23 mouse cellular contexts compared by ENCODE assay signal in the genomic region with DNA sequence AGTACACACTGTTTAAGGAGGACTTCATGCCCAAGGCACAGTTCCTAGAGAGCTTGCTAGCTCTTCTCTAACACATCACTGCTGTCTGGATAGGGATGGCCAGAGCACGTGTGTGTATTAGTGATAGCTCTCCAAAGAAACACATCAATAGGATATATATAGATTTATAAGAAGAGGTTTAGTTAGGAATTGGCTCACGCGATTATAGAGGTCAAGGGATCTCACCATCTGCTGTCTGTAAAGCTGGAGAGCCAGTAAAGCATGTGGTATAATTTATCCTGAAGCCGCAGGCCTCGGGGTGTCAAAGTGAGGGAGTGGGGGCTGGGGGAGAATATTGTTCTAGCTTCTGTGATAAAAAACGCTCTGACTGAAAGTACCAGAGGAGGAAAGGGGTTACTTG. TPM values are rescaled to one million over a fixed set of nuclear protein-coding genes. Genes with fewer than 3 reads are reported as not detected.
DNase-seq lines count a peak whose midpoint lies in the region; ATAC-seq lines count a peak whose summit lies in the region.
"Had no signal": no experiment of that assay in that cellular context is flagged by ENCODE, and none has a peak within 500 bp of the region (broad histone marks: within the 10 kb centered on the region; RNA-seq: fewer than 3 reads in every experiment).

No protein-coding gene starts in this region.

- H3K4me1 ChIP-seq in embryonic facial prominence, embryonic 12.5 days, result peaks cover 4% of the 10 kb centered on the region
- H3K4me1 ChIP-seq in embryonic facial prominence, embryonic 10.5 days, result peaks cover 7% of the 10 kb centered on the region
- peaks cover 5% of the 10 kb centered on the region for H3K4me1 ChIP-seq in limb, embryonic 13.5 days
- peaks cover 7% of the 10 kb centered on the region for H3K4me1 ChIP-seq in limb, embryonic 10.5 days

- H3K4me3 ChIP-seq in embryonic facial prominence, embryonic 12.5 days, result no peak overlapping the region
- H3K4me3 ChIP-seq in embryonic facial prominence, embryonic 10.5 days, result no peak overlapping the region
- no peak overlapping the region for H3K4me3 ChIP-seq in limb, embryonic 13.5 days
- no peak overlapping the region for H3K4me3 ChIP-seq in limb, embryonic 10.5 days
- H3K4me3 ChIP-seq: embryonic facial prominence, embryonic 15.5 days; heart, adult 2 months; heart, embryonic 10.5 days; heart, embryonic 13.5 days; hindbrain, embryonic 13.5 days had no signal

- no peak for ATAC-seq in embryonic facial prominence, embryonic 12.5 days (ENCODE audit: insufficient number of reproducible peaks, insufficient read depth, low FRiP score, low TSS enrichment)
- ATAC-seq in limb, embryonic 13.5 days (ENCODE audit: low FRiP score, low read depth), result 0 out of 2 replicates have a peak, but pooled peaks have one; percentile 24
- ATAC-seq: activated CD4-positive, CD25-positive, alpha-beta regulatory T cell, adult 4 months; forebrain, embryonic 14.5 days; forebrain, postnatal 0 days; hindbrain, embryonic 16.5 days; intestine, postnatal 0 days had no signal

- no peak overlapping the region for H3K4me2 ChIP-seq in embryonic facial prominence, embryonic 12.5 days (replicated peaks)
- H3K4me2 ChIP-seq in limb, embryonic 13.5 days (replicated peaks), result no peak overlapping the region
- H3K4me2 ChIP-seq: embryonic facial prominence, embryonic 15.5 days; heart, embryonic 13.5 days; hindbrain, embryonic 13.5 days had no signal

- no peak for DNase-seq in embryonic facial prominence, embryonic 10.5 days (ENCODE audit: low spot score)
- no peak for DNase-seq in limb, embryonic 10.5 days (ENCODE audit: low spot score)
- peak; percentile 75 for DNase-seq in retina, postnatal 1 day
- DNase-seq in cerebellum, adult 9-10 months, result no peak
- DNase-seq: adrenal gland, postnatal 10 days; adrenal gland, postnatal 36 days; cerebellum, adult 18-20 months; cerebellum, adult 9-11 months; cerebellum, postnatal 25 days; forebrain, postnatal 0 days; gastrocnemius, postnatal 25 days; heart, adult 2 months; heart, postnatal 14 days had no signal

- H3K27ac ChIP-seq in embryonic facial prominence, embryonic 12.5 days, result no peak overlapping the region
- no peak overlapping the region for H3K27ac ChIP-seq in embryonic facial prominence, embryonic 10.5 days (replicated peaks)
- no peak overlapping the region for H3K27ac ChIP-seq in limb, embryonic 13.5 days
- no peak overlapping the region for H3K27ac ChIP-seq in limb, embryonic 10.5 days
- H3K27ac ChIP-seq: embryonic facial prominence, embryonic 15.5 days; heart, adult 2 months; heart, embryonic 10.5 days; heart, embryonic 13.5 days; hindbrain, embryonic 13.5 days had no signal

- no peaks in the 10 kb centered on the region for H3K27me3 ChIP-seq in embryonic facial prominence, embryonic 12.5 days
- H3K27me3 ChIP-seq in embryonic facial prominence, embryonic 10.5 days (replicated peaks; ENCODE audit: low read depth, poor library complexity, severe bottlenecking), result no peaks in the 10 kb centered on the region
- H3K27me3 ChIP-seq in limb, embryonic 13.5 days, result no peaks in the 10 kb centered on the region
- H3K27me3 ChIP-seq in limb, embryonic 10.5 days (ENCODE audit: low read depth, poor library complexity, severe bottlenecking), result no peaks in the 10 kb centered on the region
- H3K27me3 ChIP-seq: embryonic facial prominence, embryonic 15.5 days; heart, embryonic 13.5 days; hindbrain, embryonic 13.5 days had no signal

- 0 out of 2 replicates have a peak overlapping the region, but pooled peaks have one; percentile 24 for H3K9ac ChIP-seq in embryonic facial prominence, embryonic 12.5 days
- no peak overlapping the region for H3K9ac ChIP-seq in limb, embryonic 13.5 days
- H3K9ac ChIP-seq: embryonic facial prominence, embryonic 15.5 days; forebrain, postnatal 0 days; heart, embryonic 13.5 days; hindbrain, embryonic 13.5 days had no signal

- H3K9me3 ChIP-seq in embryonic facial prominence, embryonic 12.5 days, result no peaks in the 10 kb centered on the region
- H3K9me3 ChIP-seq in embryonic facial prominence, embryonic 10.5 days, result no peaks in the 10 kb centered on the region
- H3K9me3 ChIP-seq in limb, embryonic 13.5 days, result no peaks in the 10 kb centered on the region
- no peaks in the 10 kb centered on the region for H3K9me3 ChIP-seq in limb, embryonic 10.5 days (replicated peaks)
- H3K9me3 ChIP-seq: embryonic facial prominence, embryonic 15.5 days; heart, embryonic 10.5 days; heart, embryonic 13.5 days; hindbrain, embryonic 13.5 days had no signal

- H3K36me3 ChIP-seq in embryonic facial prominence, embryonic 12.5 days, result no peaks in the 10 kb centered on the region
- no peaks in the 10 kb centered on the region for H3K36me3 ChIP-seq in embryonic facial prominence, embryonic 10.5 days (replicated peaks)
- H3K36me3 ChIP-seq in limb, embryonic 13.5 days, result no peaks in the 10 kb centered on the region
- no peaks in the 10 kb centered on the region for H3K36me3 ChIP-seq in limb, embryonic 10.5 days
- H3K36me3 ChIP-seq: embryonic facial prominence, embryonic 15.5 days; heart, embryonic 10.5 days; heart, embryonic 13.5 days; hindbrain, embryonic 13.5 days had no signal

- 66% methylated on average over 6 of the region's 6 CpGs for WGBS in embryonic facial prominence, embryonic 12.5 days
- 81% methylated on average over 6 of the region's 6 CpGs for WGBS in embryonic facial prominence, embryonic 10.5 days
- WGBS in limb, embryonic 13.5 days, result 48% methylated on average over 6 of the region's 6 CpGs
- WGBS in limb, embryonic 10.5 days, result 72% methylated on average over 6 of the region's 6 CpGs

RNA-seq across cellular contexts. Expression of gene Lsm14a, which starts 2.6 kb away (rescaled TPM):
- polyA plus RNA-seq in embryonic facial prominence, embryonic 12.5 days (2016; fragmentation: Nextera tagmentation; extraction: Ambion mirVana), result 110 and 113 TPM in 2 replicates
- 87.5 and 92.9 TPM in 2 replicates for polyA plus RNA-seq in embryonic facial prominence, embryonic 10.5 days (2016; fragmentation: Nextera tagmentation; extraction: Ambion mirVana)
- 97.6 and 105 TPM in 2 replicates for polyA plus RNA-seq in limb, embryonic 13.5 days (2015; fragmentation: Nextera tagmentation; extraction: Ambion mirVana)
- 91.6 and 96.3 TPM in 2 replicates for polyA plus RNA-seq in limb, embryonic 10.5 days (2016; fragmentation: Nextera tagmentation; extraction: Ambion mirVana)
